Mouse (Mus musculus): ENCODE measurements around the gene Tmem30a. TPM values are rescaled to one million over a fixed set of nuclear protein-coding genes. Genes with fewer than 3 reads are reported as not detected.

Gene Tmem30a
- total RNA-seq, 2 experiments from 2014 or later, result 59.4 to 61.9 TPM

DNA sequence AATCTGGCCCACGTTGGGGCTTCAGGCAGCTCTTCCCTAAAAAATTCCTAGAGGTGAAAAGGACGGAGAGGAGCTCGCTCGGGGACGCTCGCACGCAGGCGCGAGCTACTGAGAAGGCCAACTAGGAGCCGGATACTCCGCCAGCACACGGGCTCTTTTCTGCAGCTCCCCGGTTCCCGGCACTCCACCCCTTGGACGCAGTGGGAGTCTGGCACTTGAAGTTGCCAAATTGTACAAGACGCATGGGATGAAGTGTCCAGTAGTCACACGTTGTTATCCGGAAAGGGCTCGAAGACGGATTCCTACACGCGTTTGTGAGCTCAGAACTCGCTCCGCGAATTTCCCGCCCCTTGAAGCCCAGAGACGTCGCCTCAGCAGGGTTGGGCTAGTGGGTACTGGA lies 73.9 kb downstream of the Tmem30a start:
- intact Hi-C loops (cut with DNase I), result loop anchor here (2.0 to 10.0 kb wide), 3 partner anchors 115 to 611 kb away; no protein-coding TSS in a partner anchor
- peak; percentile 34 to 46 for DNase-seq

Other genes with a start within 250 kb of the Tmem30a start
- gene Col12a1, start 74.7 kb downstream of the Tmem30a start, total RNA-seq (2021), result 1 to 10 TPM; 2.0 to 3.2 TPM
- gene Cox7a2, start 33.6 kb downstream of the Tmem30a start, total RNA-seq (2021), result 1,000 to 10,000 TPM in 1 of 2 experiments, 100 to 1,000 TPM in 1; 995 to 1,001 TPM
- 100 to 1,000 TPM; 117 to 120 TPM for gene Filip1, start 219.3 kb upstream of the Tmem30a start, total RNA-seq (2021)

All from heart, postnatal 14 days (tissue).